Mouse (Mus musculus) heart, adult 9 months (tissue): ENCODE measurements around the gene Gp1ba.

Experiments used
- DNase-seq, 2 experiments: peaks; one replicate each; pipeline ENCODE4 v3.0.0; 2022; ENCODE audit warnings: low spot score in 2 of 2

Gp1ba gene

DNA sequence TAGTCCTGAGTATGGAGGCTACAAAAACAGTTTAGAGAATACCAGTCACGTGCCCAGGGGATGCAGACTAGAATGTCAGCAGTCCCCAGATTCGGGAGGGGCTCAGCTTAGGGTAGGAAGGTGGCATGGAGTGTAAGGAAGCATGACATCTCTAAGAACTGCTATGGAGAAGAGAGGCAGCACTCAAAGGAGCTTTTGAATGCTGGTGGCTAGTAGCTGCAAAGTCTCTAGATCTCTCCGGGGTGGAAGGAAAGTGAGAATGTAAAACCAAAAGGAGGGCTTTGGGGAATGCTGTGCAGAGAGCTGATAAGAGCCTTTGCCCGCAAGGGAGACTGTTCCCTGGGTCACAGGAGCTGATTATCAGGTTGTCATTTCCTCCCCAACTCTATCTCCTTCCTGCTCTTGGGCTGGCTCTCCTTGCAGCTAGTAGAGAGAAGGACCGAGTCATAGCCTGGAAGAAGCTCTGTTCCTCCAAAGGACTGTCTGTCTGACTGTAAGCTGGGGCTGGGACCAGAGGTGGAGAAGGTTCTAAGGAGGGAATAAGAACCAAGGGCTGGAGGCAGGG, at the start of gene Gp1ba:
Gp1ba (plus strand) TSS at position 409 of the 565 bp plus-strand sequence.
- DNase-seq, result no peak

DNA sequence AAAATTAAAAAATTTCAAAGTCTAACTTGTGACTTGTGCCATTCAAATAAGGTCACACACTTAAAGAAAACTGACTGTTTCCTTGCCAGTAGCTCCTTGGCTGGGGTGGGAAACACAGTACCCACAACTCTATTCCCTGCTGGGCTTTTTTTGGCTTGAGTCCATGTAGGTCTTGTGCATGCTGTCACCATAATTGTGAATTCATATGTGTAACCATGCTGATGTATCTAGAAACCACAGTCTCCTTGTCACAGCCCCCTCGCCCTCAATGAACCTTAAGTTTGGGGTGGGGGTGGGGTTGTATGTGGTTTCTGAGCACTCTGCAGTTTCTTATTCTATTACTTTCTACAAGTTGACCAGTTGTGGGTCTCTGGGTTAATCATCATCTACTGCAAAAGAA, 47.2 kb upstream of the Gp1ba start:
- no peak for DNase-seq

DNA sequence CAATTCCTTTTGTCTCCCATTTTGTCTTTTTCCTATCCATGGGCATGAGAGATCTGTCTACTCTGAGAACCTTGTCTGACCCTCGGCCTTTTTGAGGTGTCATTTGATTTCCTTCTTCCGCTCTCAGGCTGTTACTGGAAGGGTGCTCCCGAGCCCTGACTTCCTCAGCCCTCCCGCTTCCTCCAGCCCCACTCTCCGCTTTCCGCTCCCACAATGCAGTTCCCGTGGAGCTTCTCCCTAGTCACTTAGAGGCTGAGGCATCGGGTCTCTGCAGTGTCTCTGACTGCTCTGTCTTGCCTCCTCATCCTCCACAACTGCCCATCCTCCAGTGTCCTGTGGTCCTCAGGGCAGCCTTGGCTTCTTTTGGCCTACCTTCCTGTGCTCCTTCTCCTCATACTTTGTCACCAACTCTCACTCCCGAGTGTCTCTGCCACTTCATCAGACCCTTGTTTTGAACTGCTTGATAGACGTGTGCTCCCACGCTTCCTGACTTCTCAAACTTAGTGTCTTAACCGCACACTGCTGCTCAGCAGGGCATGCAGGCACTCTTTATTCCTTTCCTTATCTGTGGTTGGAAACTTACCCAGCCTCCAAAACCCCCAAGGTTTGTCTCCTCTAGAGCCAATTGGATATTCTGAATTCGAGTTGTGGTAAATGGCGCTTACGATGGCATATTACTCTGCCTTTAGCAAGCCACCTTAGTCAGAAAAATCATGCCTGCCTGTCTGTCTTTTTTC, 44.5 kb upstream of the Gp1ba start:
- peak; percentile 54 to 77 for DNase-seq

DNA sequence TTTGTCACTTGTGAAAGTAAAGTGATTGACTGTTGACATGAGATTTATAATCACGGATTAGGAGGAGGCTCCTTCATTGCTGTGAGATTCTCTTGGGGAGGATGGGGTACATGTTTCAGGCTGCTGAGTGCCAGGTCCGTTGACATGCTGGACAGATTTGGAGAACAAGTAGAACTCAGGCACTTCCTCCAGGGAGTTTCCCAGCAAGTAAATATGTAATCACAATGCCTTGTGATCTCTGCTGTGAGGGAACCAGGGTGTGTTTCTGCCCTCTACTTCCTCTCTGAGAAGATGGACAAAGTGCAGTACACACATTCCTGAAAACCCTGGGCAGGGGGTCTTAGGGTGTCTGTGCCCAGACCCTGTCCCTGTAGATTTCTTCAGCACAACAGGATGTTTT, 43.3 kb upstream of the Gp1ba start:
- peak in 1 of 2 experiments; percentile 38 for DNase-seq

DNA sequence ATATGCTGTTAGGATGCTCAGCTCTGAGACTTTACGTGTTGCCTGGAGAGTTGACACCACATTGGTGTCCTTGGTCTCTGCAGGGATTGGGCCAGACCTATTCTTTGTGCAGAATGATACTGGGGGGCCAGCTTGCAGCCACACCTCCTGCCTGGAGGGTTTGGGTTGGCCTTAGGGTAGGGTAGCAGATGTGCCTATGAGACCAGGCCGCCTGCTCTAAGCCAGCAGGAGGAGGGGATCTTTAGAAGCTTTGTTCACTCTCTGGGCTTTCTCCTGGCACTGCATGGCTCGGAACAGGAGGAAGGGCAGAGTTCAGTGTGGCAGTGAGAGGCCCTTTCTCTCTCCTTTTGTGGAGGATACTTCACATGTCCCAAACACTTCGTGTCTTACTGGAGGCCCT, 42.8 kb upstream of the Gp1ba start:
- DNase-seq, result no peak

DNA sequence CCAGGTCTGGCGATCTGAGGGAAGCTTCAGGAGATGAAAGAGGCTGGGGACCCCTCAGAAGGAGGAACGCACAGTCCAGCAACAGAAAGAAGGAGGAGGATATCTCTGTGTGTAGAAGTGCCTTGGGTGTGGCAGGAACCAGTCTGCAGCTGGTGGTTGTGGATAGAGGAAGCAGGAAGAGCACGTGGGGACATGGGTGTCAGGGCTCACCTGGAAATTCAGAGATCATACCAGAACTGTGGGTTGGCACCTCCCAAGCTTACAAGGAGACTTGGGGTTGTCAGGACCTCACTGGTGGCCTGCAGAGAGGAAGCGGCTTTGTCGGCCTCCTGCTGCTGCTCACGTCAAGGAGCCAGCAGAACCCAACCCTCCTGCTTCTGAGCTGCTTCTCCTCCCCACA, 41.6 kb upstream of the Gp1ba start:
- no peak for DNase-seq

DNA sequence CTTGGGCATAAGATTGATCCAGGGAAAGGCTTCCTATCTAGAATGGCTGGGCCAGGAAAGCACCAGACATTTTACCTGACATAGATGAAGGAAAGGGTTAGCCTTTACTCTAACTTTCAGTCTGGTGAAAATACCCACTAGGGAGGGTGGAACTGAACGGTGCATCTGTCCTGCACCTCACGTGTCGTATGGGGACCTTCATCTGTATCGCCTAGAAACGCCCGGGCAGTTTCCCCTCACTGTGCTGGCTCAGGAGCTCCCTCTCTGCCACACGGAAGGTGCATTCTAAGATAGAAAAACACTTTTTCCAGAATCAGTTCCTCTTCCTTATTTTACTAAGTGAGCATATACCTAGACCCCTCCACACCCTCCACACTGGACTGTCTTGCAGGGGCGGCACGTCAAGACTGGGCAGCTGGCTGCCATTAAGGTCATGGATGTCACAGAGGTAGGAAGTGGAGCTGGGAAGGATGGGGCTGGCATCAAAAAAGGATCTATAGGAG, 40.4 kb upstream of the Gp1ba start:
- DNase-seq, result no peak

DNA sequence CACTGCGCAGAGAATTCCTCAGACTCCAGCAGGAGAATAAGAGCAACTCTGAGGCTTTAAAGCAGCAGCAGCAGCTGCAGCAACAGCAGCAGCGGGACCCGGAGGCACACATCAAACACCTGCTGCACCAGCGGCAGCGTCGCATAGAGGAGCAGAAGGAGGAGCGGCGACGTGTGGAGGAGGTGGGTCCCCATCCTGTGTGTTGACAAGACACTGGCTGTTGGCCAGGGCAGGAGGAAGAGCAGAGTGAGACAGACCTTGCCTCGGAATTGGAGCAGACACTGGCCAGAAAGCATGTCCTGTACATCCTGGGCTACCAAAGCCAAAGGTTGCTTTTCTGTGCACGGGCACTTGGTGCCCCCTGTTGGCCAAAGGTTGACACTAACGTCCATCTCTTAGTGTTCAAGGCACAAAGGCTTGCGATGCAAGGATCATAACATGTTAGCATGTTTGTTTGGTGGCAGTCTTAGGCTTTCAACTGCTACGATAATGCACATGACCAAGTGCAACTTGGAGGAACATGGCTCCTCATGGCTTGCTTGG, 33.8 kb upstream of the Gp1ba start:
- DNase-seq, result peak; percentile 47 to 77

DNA sequence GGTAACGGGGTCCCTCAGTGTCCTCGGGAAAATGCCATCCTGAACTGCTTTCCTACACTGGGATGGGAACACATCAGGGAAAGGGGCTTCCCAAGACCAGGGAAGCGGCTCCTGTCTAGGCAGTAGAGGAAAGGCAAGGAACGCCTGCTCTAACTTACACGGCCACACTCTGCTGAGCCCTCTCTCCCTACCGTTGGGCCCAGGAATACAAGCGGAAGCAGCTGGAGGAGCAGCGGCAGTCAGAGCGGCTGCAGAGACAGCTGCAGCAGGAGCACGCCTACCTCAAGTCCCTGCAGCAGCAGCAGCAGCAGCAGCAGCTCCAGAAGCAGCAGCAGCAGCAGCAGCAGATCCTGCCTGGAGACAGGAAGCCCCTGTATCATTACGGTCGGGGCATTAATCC, 32.2 kb upstream of the Gp1ba start:
- no peak for DNase-seq

DNA sequence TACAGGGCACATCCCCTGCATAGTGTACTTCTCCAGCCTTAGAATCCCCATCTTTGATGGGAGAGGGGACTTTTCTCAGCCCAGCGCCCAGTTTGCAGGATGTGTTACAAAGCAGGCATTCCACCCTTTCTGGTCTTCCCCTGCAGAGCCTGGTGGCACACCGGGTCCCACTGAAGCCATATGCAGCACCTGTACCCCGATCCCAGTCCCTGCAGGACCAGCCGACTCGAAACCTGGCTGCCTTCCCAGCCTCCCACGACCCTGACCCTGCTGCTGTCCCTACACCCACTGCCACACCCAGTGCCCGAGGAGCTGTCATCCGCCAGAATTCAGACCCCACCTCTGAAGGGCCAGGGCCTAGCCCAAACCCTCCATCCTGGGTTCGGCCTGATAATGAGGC, 31.3 kb upstream of the Gp1ba start:
- DNase-seq, result no peak

DNA sequence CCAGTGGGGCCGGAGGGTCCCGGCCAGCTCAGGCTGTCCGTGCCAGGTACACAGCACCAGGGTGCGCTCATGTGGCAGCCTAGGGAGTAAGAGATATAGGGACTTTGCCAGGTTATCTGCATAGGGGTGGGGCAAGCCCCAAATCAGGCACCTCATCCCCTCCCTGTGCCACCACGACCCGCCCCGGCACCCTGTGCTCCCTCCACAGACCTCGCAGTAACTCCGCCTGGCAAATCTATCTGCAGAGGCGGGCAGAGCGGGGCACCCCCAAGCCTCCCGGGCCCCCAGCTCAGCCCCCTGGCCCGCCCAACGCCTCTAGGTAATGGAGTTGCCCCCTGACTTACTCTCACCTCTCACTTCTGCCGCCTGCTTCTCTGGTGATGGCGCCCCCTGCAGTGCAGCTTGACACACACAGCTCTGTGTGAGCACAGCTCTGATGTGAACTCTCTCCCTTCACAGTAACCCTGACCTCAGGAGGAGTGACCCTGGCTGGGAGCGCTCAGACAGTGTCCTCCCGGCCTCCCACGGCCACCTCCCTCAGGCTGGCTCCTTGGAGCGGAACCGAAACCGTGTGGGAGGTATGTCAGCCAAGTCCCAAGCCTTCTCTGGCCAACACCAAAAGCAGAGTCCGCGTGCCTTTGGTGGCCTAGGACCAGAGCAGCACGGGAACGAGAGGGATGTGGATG, 30.4 kb upstream of the Gp1ba start:
- no peak for DNase-seq

DNA sequence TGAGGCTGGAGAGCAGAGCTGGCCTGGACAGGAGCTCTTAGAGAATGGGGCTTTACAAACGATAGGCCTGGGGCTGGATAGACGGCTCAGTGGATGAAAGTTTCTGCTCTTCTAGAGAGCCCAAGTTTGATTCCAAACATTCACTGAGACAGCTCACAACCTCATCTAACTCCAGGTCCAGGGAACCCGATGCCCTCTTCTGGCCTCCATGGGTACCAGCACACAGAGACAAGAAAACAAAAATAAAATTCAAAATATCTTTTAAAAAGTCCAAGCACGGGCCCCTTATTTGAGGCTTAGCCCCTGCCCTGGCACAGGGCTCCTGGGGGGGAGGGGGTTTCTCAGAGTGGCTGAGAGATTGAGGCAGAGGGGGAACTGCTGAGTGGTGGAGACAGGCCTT, 28.2 kb upstream of the Gp1ba start:
- DNase-seq, result no peak

DNA sequence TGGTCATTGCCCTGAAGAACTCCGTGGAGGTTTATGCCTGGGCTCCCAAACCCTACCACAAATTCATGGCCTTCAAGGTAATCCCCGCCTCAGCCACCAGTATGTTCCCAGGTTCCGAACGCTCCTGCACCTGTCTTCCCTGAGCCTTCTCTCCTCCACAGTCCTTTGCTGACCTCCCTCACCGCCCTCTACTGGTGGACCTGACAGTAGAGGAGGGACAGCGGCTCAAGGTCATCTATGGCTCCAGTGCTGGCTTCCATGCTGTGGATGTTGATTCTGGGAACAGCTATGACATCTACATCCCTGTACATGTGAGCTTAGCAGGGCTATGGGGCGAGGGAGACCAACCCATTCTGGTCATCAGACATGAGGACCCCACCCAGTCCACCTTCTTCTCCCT, 26.4 kb upstream of the Gp1ba start:
- DNase-seq, result no peak

DNA sequence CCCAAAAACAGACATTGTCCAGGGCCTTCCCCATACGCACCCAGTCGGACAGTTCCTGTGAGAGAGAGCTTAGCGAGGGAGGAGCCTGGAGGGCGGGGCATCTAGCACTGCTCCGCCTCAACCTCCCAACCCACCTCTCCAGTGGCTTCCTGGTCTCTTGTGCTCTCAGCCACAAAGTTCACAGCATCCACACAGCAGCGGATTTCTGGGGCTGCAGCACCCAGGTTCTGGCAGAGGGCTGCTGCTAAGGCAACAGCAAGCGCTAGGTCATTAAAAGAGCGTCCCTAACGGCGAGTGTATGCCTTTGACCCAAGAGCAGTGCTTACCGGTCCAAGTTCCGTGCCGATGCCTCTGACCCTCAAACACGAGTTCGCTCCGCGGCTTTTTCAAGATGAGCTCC, 23.8 kb upstream of the Gp1ba start:
- DNase-seq, result peak; percentile 68 to 74

DNA sequence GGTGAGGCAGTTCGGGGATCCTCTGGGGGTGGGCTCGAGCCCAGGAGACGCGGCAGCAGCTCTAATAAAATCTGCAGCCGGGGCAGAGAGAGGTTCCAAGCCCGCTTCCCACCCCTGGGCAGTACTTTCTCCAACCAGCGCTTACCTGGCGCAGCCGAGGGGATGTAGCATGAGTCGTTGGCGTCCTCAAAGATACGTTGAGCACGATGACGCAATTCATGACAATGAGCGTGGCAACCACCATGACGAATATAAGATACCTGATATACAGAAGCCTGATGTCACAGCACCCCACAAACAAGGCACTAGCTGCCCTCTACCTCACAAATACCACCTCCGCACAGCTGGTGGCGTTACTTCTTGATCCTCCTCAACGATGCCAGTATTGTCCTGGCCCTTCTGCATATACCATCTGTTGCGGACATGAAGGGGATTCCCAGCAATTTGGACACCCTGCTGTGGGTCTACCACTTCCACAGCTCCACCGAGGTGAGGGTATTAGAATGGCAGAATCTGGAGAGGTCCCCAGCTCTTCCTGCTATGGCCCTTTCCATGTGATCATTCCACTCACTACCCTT, 23.3 kb upstream of the Gp1ba start, which contains the start of gene 4930544D05Rik:
4930544D05Rik (plus strand) TSS at position 333 of the 578 bp plus-strand sequence.
- no peak for DNase-seq

DNA sequence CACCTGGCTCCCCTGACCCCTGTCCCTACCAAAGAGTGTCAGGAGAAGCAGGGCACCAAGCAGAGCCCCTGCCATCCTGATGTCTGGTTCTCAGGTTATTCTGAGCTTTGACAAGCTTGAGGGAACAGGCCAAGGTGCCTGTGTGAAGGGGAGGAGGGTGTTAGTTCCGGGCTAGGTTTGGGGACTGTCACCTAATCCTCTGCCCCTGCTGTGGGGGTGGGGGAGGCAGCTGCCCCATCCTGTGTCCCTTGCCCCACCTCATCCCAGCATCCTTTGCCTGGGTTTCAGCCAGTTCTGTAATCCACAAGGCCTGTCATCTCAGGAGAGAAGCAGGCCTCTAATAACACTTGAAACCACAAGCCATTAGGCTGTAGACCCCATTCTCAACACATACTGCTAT, 19.8 kb upstream of the Gp1ba start, which contains the start of gene Chrne:
Chrne (minus strand) TSS at position 116 of the 400 bp plus-strand sequence.
- no peak for DNase-seq

DNA sequence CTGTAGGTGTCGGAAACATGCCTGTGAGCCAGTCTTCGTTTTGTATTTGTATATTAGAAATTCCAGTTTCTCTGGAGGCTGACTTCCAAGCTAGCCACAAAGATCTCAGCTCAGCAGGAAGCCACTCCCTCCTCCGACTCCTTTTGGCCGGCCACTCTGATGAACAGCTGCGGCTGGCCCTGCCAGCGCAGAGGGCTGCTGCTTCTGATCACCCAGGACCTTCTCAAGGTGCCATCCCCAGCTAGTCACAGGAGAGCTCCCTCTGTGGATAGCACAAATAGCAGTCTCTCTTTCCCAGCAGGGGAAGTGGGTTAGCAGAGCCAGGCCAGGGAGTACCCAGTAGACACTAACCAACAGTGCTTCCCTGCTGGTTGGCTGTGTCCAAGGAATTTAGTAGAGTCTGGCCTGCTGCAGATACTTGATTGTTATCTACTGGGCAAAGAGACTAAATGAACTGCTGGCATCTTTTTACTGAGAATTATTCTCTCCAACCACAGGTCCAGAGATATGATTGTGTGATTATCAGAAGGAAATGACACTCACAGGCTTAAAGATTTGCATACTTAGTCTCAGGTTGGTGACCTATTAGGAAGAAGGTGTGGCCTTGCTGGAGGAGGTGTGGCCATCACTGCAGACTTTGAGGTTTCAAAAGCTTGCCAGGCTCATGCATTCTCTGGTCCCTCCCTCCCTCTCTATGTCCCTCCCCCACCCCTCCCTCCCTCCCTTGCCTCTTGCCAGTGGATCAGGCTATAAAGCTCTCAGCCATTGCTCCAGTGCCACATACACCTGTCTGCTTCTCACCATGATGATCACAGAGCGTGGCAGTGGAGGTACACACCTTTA, 16.7 kb upstream of the Gp1ba start:
- no peak for DNase-seq

DNA sequence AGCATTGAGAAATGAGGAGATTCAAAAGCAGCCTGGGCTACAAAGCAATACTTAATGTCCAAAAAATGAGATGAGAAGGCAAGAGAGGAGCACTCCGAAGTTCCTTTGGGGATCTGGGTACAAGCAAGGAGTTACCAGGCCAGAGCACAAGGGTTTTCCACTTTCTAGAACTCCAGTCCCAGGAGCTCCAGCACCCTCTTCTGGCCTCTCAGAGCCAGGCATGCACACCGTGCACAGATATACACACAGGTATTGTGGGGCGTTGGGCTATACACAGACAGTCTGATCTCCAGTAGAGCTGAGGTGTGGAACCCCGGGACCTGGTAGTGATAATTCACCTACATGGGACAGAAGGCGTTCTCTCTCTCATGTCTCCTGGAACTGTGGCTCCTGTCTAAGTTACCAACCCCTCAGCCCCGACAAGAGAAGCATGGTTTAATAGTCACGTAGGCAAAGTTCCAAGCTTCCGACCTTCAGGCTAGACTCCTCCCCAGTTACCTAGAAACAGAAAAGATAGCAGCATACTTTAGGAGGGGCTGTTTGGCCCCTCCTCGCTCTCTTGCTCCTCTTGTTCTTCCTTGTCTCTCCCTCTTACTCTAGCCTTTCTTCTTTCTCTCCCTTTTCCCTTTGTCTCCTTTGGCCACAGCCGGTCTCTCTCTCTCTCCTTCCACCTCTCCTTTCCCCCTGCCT, 15.7 kb upstream of the Gp1ba start:
- no peak for DNase-seq

DNA sequence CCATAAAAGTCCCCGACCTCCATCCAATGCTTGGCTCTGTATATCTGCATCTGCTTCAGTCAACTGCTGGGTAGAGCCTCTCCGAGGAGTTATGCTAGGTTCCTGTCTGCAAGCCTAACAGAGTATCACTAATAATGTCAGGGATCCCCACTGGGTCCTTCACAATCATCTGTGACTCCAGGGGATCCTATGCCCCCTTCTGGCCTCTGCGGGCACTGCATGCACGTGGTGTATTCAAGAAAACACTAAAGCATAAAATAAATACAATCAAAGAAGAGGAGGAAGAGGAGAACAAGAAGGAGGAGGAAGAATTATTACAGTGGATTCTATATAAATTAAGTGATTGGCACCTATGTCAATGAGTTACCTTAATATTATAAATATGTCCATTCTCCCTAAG, 13.4 kb upstream of the Gp1ba start:
- DNase-seq, result no peak

DNA sequence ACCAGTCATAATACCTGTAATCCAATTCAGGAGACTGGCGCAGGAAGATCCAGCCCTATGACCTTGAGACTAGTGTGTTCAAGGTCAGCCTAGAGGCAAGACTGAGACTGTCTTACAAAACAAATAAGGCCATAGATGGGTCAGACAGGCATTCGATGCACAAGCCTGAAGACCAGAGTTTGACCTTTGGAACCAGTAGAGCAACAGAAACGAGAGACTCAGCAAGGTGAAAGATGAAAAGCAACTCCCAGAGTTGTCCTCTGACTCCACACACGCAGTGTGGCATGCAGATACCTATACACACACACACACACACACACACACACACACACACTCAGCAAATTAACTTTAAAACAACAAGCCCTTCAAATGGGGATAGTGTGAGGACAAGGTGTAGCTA, 12.0 kb upstream of the Gp1ba start:
- DNase-seq, result no peak

DNA sequence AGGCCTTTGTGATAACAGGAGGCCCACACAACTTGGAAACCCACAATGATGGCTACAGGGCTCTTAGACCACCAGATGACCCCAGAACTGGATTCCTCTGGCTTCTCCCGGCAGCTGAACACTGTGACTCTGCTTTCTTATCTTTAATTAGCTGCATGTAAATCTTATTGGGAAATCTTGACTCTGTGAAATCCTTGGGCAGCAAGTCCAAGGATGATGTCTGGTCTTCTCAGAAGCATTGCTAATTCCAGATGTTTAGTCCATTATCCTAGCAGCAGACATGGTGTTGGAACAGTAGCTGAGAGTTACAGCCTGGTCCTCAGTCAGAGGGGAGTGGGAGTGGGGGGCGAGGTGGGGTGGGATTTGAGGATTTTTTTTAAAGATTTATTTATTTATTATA, 10.5 kb upstream of the Gp1ba start:
- DNase-seq, result no peak
